Mouse (Mus musculus) kidney, postnatal 14 days (tissue): ENCODE measurements at regions not wholly inside any gene's neighbourhood (a gene's known extent, or its start where the extent isn't known, plus 50 kb on each side); places are given as distances from the start of the nearest gene placed in this dataset.

ENCODE experiments used
- DNase-seq: peaks from one replicate; pipeline ENCODE4 v3.0.0; 2022; ENCODE audit warnings: mixed read lengths

DNA sequence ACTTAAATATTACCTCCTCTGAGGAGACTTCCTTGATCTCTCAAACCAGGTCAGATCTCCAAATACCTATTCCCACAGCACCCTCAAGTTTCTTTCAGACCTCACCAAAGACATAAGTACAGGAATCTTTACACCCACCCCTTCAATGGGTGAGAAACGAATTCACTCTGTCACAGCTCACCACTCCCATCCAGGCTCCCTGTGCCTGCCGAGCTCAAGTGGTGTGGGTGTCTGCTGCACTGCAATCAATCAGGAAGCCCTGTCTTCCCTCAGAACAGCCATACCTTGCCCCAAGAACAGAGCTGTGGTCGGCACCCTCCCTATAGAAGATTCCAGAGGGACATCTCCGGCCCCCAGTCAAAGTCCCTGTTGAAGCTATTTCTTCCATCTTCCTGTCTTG lies 116.2 kb upstream of the Nectin1 start:
- DNase-seq = no peak

DNA sequence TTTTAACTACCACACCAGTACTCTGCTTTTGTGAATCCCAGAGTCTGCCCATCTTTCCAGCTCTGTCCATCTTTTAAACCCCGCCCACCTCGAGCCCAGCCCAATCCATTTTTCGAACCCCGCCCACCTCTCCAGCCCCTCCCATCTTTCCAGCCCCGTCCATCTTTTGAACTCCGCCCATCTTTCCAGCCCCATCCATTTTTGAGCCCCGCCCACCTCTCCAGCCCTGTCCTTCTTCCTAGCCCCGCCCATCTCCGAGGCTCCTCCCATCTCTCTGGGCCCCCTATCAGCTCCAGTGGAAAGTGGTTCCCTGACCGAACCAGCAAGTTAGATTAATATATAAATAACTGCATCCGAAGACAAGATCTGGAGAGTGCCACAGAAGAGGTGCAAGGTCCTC lies 115.0 kb upstream of the Nectin1 start:
- no peak for DNase-seq

DNA sequence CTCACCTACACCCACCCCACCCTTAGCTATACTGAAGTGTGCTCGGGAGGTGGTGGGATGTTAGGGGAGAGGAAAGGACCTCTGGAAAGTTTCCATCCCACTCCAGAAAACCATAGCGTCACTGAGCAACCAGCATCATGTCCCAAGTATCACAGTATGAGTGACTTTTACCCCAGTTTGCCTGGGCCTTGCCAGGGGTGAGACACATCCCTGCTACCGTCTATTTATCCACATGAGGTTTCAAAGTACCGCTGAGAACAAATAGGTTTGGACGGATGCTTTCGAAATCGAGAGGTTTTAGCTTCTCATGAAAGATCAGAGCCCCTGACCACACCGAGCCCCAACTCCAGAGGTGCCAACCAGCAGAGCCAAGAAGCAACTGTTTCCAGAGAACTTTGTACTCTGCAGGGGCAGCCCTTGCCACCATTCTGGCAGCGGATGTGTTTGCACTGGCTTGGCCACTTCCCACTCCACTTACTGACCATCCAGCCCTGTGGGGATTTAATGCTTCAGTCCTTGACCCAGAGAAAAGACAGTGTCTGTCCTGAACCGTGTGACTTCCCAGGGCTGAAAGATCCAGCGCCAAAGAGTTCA lies 107.3 kb upstream of the Nectin1 start:
- no peak for DNase-seq

DNA sequence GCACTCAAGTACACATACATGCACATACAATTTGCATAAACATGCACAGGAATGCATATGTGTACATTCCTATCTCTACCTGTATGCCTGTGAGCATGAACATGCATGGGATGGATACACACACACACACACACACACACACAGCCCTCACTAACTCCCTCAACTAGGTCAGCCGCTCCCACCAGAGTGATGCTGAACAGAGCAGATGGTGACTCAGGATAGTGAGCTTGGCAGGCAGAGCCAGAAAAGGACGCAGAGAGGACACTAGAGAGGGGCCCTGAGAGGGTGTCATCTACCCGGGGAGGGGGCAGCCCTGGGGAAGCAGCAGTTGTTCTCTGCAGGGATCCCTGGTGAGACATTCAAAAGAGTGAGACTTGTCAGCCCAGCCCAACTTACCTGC lies 85.6 kb upstream of the Nectin1 start:
- DNase-seq = no peak

DNA sequence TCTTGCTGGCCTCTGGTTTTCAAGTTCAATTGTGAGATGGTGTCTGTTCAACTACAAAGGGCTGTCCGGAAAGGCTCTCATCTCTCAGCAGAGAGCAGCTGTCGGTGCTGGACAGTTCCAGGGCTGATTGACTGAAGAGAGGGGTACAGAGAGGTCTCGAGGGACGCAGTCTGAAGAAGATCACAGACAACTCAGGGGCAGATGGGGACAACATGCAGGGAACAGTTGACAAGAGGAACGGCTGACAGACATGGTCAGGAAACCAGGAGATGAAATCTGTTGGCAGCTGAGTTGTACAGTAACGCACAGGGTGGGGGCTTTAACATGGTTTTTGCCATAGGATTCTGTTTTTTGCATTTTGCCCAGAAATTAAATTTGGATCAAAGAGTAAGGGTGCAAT lies 84.5 kb upstream of the Nectin1 start:
- no peak for DNase-seq

DNA sequence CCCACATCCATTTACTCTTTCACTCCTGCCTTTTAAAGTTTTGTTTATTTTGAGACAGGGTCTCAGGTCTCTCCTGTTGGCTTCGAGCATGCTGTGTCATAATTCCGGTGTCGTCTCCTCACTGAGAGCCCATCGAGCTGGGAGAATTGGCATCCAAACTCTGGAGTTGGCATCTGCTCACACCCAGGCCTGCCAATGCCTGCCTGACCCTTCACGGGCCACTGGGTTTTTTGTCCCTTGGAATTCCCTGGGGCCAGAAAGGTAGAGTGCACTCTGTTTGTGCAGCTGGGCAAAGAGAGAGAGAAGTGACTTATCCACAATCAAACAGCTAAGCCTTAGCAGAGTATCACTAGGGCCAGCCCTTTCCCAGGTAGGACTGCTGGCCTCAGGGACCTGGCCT lies 83.6 kb upstream of the Nectin1 start:
- no peak for DNase-seq

DNA sequence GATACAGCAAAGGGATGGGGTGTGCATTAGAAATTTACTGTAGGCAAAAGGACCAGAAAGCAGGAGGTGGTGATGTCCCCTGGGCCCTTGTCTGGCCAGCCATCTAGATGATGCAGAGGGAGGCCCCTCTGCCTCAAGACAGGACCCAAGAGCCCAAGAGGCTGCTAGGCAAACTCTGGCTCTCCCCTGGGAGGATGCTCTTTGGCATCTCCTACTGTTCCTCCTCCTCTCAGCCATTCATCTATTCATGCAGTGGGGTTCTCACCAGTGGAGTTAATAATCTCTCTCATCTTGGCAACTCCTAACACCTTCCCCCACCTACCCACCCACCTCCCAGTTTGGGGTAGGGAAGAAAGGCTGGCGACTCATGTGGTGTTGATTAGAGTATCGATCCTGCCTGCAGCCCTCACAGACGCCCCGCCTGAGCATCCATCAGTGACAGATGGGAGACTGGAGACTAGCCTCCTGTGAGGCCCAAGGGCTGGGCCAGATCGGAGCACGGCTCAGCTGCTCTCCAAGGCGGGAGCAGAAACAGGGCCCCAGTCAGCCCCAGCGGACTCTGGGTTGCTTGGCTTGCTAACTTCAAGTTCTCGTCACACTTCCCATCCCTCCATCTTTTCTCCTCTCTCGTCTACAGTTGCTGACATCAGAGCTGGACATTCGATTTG lies 82.8 kb upstream of the Nectin1 start:
- no peak for DNase-seq

DNA sequence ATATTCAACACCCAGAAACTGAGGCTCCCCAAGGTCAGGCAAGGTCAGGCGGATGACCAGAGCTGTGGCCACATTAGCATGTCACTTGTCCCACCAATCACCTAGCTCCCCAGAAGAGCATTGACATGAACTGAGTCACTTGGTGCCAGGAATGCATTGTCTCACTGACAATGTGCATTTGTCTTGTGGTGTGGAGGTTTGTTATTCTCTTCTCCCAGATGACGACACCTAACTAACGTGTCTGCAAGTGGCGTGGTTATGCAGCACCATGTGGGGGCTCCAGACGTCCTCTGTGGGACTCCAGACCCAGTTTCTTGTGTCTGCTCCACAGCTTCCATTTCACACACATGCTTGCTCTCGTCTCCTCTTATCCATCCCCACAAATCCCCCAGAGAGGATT lies 82.1 kb upstream of the Nectin1 start:
- DNase-seq = no peak

DNA sequence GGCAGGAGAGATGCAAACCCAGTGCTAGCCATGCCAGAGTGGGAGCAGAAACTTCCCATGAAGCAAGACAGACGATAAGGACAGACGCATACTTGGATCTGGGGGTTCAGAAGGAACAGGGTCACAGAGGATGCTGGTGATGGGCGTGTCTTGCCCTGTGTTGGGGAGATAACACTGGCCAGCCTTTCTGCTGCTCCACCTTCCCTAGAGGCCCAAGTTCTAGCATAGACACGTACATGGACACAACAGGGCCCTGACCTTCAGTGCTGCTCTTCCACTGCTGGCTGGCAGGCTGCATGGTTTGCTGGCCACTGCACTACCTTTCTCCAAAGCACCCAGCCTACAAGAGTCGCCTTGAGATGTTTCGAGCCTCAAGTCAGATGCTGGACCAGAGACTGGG lies 76.4 kb upstream of the Nectin1 start:
- DNase-seq = no peak

DNA sequence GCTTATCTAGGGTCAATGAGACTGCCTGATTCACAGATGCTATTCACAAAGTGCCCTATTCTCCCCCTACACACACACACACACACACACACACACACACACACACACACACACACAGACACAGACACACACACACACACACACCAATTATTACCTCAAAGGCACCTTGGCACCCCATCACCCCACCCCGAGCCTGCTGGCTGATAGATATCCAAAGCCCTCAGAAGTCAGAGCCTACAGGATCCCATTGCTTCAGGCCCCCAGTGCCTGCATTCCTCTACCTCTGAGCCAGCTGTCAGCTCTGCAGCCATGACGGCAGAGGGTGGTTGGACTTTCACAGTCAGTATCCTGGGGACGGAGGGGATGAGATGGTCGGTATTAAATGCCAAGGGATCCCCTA lies 75.8 kb upstream of the Nectin1 start:
- DNase-seq = no peak

DNA sequence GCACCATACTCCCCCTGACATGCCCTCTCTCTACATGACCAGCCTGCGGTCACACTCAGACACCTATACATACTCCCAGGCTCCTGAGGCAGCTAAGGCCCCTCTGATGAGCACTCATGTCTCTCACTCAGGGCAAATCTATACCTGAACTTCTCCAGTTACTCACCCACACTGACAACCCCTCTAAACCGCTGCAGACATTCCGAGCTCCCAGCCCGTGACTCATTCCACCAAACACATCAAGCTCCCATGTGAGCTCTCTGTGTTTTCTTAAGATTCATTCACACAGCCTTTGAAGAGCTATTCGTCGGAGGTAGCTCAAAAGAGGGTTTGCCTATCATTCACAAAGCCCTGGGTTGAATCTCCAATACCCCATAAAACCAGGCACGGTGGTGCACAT lies 75.1 kb upstream of the Nectin1 start:
- DNase-seq = no peak

DNA sequence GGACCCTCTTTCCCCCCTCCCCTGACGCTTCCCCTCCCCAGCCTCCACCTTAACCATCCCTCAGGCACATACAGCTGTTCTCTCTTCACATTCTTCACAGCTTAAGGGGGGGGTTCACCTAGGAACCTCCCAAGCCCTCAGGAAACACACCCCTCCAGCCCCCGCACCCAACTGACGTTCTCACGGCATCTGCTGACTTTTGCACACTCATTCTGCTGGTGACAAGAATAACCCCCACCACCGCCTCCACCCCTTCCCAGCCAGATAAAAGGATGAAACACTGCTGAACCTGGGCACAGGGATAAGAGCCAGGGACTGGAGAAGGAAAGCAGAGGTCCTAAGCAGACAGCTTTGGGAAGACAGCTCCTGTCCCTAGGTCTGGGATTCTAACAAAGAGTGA lies 73.2 kb upstream of the Nectin1 start:
- no peak for DNase-seq

DNA sequence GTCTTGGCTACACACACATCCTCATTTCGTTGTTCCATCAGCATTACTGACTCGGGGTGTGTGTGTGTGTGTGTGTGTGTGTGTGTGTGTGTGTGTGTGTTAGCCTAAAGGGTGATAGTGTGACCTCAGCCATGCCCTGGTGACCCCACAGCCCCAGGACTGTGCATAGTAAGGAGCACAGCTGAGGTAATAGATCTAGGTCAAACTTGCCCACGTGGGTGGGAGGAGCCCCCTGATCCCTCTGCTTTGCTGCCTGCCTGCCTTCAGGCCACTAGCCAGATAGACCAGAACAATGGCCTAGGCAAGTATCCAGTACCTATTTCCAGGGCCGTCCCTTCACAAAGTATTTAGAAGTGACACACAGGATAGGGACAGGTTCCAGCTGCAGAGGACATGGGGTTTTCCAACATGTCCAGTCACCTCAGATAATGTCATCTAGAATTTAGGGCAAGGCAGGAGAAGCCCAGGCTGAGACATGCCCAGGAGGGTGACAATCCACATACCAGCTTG lies 70.6 kb upstream of the Nectin1 start:
- DNase-seq = no peak

DNA sequence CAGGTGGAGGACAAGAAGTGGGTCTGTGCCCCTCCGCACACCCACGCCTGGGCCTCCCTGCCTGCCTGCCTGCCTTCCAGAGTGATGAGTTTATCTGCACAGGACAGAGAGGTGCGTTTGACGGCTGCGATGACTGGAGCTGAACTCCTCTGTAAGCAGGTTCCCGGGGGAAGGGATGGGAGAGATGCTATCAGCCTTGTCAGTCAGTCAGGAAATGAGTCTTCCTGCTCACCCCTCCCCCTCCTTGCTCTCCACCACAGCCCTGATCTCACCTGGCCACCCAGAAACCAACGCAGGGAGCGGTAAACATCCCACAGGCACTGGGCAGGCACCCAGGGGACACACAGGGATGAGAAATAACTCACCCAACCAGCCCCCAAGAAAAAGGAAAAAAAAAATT lies 69.5 kb upstream of the Nectin1 start:
- no peak for DNase-seq

DNA sequence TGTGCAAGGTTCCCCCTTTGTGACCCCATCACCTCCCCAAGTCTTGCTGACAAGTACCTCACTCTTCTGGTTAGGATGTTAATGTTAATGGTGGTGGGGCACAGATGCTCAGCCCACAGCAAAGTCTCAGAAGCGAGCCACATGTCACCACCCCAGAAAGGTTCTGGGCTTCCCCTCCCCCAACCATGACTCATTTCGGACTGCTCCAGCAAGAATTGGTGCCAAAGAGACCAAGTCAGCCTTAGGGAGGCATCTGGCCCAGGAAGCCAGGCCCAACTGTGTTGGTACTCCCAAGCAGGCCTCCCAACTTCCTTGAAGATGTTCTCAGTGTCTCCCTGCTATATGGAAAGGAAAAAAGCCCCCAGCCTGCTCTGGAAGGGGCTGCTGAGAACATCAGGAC lies 67.8 kb upstream of the Nectin1 start:
- no peak for DNase-seq

DNA sequence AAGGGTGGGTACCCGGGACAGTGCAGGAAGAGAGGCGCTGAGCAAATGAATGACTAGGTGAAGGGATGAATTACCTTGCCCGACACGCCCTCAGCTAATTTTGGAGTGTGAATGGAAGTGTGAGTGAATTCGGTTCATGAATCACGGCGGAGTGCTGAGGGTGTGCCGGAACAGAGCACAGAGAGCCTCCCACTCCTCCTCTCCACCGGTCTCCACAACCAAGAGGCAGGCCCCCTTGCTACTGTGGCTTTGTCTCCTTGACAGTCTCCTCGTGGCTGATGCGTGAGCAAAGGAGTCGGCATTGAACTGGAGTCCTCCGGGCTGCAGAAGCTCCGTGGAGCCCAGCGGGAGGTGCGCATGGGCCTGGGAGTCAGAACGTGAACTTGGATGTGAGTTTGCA lies 64.5 kb upstream of the Nectin1 start:
- no peak for DNase-seq

DNA sequence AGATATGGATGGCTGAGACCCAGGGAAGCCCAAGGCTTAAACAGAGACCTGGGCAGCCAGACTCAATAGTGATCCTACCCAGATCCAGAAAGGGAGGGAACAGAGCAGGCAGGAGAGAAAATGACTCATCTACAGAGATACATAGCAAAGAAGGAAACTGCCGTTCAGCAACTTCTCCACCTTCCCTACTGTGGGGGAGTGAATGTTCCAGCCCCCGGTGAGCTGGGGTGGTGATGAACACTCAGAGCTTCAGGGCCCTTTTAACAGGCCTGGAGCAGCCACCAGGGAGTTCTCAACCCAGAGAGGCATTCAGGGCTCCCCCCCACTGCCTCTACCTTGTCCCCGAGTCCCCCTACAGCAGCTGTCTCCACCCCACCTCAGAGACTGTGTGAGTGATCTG lies 62.5 kb upstream of the Nectin1 start:
- no peak for DNase-seq

DNA sequence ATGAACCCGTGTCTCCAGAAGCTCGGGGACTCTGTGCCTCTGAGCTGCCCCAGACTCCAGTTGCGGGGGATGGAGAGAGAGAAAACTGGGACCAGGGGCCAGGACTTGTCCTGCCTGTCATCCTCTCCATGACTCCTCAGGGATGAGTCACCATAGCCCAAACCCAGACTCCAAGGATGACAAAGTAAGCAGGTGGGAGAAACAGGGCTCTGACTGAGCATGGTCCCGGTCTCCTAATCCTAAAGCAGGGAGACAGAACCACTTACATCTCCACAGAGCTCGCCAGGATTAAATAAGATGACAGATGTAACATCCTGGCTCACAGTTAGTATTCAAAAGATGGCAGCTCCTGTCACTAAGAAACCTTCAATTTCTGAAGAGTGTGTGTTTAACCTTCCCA lies 61.7 kb upstream of the Nectin1 start:
- DNase-seq = no peak

DNA sequence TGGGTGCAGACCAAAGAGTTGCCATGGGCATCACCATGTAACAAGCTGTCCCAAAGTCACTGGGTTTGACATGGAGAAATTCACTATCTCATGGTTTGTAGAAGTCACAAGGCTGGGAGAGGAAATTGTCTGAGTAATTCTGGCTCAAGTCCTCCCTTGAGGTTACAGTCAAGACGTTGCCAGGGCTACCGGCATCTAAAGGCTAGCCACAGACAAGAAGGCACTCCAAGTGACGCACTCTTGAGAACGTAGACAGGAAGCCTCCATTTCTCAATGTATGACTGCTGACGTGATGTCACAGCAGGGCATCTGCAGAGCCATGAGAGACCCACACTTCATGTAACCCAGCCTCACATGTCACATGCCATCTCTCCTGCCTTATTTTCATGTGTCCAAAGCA lies 59.2 kb upstream of the Nectin1 start:
- no peak for DNase-seq

DNA sequence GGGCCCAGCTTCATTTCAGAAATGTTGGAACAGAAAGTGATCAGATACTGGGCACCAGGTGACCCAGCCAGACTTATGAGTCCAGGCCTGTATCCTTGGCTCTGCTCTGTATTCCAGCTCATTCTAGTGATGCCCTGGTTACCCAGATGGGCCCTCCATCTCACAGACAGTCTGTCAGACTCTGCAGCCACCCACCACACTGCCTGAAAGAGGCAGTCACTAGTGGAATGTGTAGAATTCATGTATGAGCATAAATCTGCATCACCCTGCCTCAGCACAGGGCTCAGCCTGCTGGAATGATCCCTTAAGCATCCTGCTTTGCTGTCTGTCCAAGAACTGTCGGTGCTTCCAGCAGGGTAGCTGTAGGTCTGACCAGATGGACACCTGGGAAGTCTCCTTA lies 51.8 kb upstream of the Nectin1 start:
- no peak for DNase-seq

DNA sequence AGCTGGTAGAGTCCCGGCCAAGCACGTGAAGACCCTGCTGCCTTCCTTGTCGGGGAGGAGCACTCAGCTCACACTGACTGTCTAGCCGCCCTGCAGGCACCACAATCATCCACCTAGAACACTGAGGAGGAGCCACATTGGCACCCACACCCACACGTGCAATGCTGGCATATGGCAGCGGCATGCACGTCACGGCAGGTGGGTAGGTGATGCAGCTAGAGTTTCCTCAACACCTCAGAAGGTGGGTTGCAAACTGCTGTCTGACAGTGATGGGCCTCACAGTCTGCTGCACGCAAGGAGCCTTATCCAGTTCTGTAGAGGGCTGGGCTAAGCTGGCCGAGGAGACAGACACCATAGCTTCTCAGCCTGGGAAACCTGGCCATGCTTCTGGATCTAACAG lies 51.2 kb upstream of the Nectin1 start:
- no peak for DNase-seq
